Mouse (Mus musculus) megakaryocyte, adult 5-6 weeks (primary cell): ENCODE data around the gene Trappc6a. TPM values are rescaled to one million over a fixed set of nuclear protein-coding genes. Genes with fewer than 3 reads are reported as not detected.

Experiments
- ATAC-seq: 2 replicates; pipeline ENCODE4 v1.8.0; 2016; ENCODE audit warnings: mild to moderate bottlenecking, inconsistent platforms; ENCODE audit not compliant: poor library complexity, severe bottlenecking
- total RNA-seq, 2 experiments: library from RNA; stranded (forward) in 1 of 2; stranded (reverse) in 1 of 2; fragments of 153-499, 151-499 nt in 1 of 2; fragments of 221-1000, 200-1000 nt in 1 of 2; gene quantifications; 2 replicates each; pipeline versions ENCODE4 v1.2.3 to v1.2.4; 2015 to 2017

Gene Trappc6a
- total RNA-seq, 2 experiments from 2014 or later, result 18.0 to 27.1 TPM

- no peak for ATAC-seq
These were observed 15.0 kb downstream of the Trappc6a start for GRCm38 (mm10) chr7:19523017-19523756.

- peak; percentile 34; the same call in 1 of the 2 replicates for ATAC-seq
These were observed 15.7 kb downstream of the Trappc6a start for GRCm38 (mm10) chr7:19523757-19524419.

- no peak for ATAC-seq
These were observed 16.4 kb downstream of the Trappc6a start for GRCm38 (mm10) chr7:19524420-19525104.

GRCm38 (mm10) chr7:19525105-19525481 is 16.9 kb downstream of the Trappc6a start:
- ATAC-seq, result no peak

GRCm38 (mm10) chr7:19531077-19531476 is 22.9 kb downstream of the Trappc6a start:
- ATAC-seq, result 0 out of 2 replicates have a peak, but pooled peaks have one; percentile 43

GRCm38 (mm10) chr7:19532240-19532639 is 24.0 kb downstream of the Trappc6a start:
- ATAC-seq, result no peak

GRCm38 (mm10) chr7:19534676-19535075 is 26.5 kb downstream of the Trappc6a start:
- ATAC-seq, result no peak

- no peak for ATAC-seq
These were observed 32.8 kb downstream of the Trappc6a start for GRCm38 (mm10) chr7:19540771-19541566.

GRCm38 (mm10) chr7:19541681-19542154 is 33.5 kb downstream of the Trappc6a start:
- ATAC-seq, result no peak

- ATAC-seq, result no peak
These were observed 34.0 kb downstream of the Trappc6a start for GRCm38 (mm10) chr7:19542155-19542691.

GRCm38 (mm10) chr7:19543584-19543983 is 35.4 kb downstream of the Trappc6a start:
- peak; percentile 59 for ATAC-seq

- ATAC-seq, result no peak
These were observed 37.8 kb downstream of the Trappc6a start for GRCm38 (mm10) chr7:19546007-19546406.

GRCm38 (mm10) chr7:19547344-19547969 is 39.3 kb downstream of the Trappc6a start:
- ATAC-seq, result no peak

GRCm38 (mm10) chr7:19549394-19549793 is 41.2 kb downstream of the Trappc6a start:
- ATAC-seq, result no peak

- no peak for ATAC-seq
These were observed 43.4 kb downstream of the Trappc6a start for GRCm38 (mm10) chr7:19551634-19552033.

GRCm38 (mm10) chr7:19552443-19552842 is 44.2 kb downstream of the Trappc6a start:
- no peak for ATAC-seq

- ATAC-seq, result no peak
These were observed 46.0 kb downstream of the Trappc6a start for GRCm38 (mm10) chr7:19554168-19554567.

GRCm38 (mm10) chr7:19557086-19557485 is 48.9 kb downstream of the Trappc6a start:
- no peak for ATAC-seq

GRCm38 (mm10) chr7:19557982-19558900 is 50.0 kb downstream of the Trappc6a start:
- ATAC-seq, result no peak
